Mouse (Mus musculus) neural tube, embryonic 15.5 days (tissue): ENCODE data around the gene Gbp6. TPM values are rescaled to one million over a fixed set of nuclear protein-coding genes. Genes with fewer than 3 reads are reported as not detected.
"Not testable (repeated sequence)": the region's sequence is repeated elsewhere in the genome, so short reads cannot be mapped to it uniquely, and the experiment has no call there.

Experiments
- ATAC-seq: fragments of 200-750 bp; cut with Nextera tagmentation; 2 replicates; pipeline ENCODE4 v1.8.0; 2017; ENCODE audit warnings: mild to moderate bottlenecking, moderate TSS enrichment, moderate library complexity; ENCODE audit not compliant: low FRiP score
- H3K27ac ChIP-seq: fragments of 300-500 bp; sonication (generic); replicated peaks from 2 replicates; pipeline ENCODE4 v1.5.1; 2015; ENCODE audit warnings: mild to moderate bottlenecking, inconsistent platforms
- H3K27me3 ChIP-seq: fragments of 300-500 bp; sonication (generic); replicated peaks from 2 replicates; pipeline ENCODE4 v1.6.1; 2015; ENCODE audit warnings: inconsistent platforms
- H3K36me3 ChIP-seq: fragments of 300-500 bp; sonication (generic); 2 replicates; pipeline ENCODE4 v1.6.1; 2015; ENCODE audit warnings: inconsistent platforms
- H3K4me1 ChIP-seq: fragments of 300-500 bp; sonication (generic); 2 replicates; pipeline ENCODE4 v1.6.1; 2015; ENCODE audit warnings: inconsistent platforms
- H3K4me2 ChIP-seq: fragments of 300-500 bp; sonication (generic); 2 replicates; pipeline ENCODE4 v1.6.1; 2015; ENCODE audit warnings: inconsistent platforms, mild to moderate bottlenecking, moderate library complexity
- H3K4me3 ChIP-seq: fragments of 300-500 bp; sonication (generic); replicated peaks from 2 replicates; pipeline ENCODE4 v1.5.1; 2015; ENCODE audit warnings: mild to moderate bottlenecking, inconsistent platforms
- H3K9ac ChIP-seq: fragments of 300-500 bp; sonication (generic); replicated peaks from 2 replicates; pipeline ENCODE4 v1.6.1; 2015; ENCODE audit warnings: mild to moderate bottlenecking, inconsistent platforms
- H3K9me3 ChIP-seq: fragments of 300-500 bp; sonication (generic); replicated peaks from 2 replicates; pipeline ENCODE4 v1.6.1; 2016; ENCODE audit warnings: inconsistent platforms
- WGBS: fragments of 180-500 bp; shearing (Covaris S2); methylation state at CpG from one replicate; pipeline ENCODE4 v1.1.7; 2015; ENCODE audit warnings: mixed read lengths; 5-methylcytosine and 5-hydroxymethylcytosine counted together
- polyA plus RNA-seq: library from polyadenylated mRNA; unstranded; fragments of >200 nt; fragmentation: Nextera tagmentation; extraction: Ambion mirVana; gene quantifications from 2 replicates; pipeline ENCODE4 v1.2.1, GENCODE M21; 2015

The Gbp6 gene
- 2.8 and 5.2 TPM in 2 replicates for polyA plus RNA-seq

DNA sequence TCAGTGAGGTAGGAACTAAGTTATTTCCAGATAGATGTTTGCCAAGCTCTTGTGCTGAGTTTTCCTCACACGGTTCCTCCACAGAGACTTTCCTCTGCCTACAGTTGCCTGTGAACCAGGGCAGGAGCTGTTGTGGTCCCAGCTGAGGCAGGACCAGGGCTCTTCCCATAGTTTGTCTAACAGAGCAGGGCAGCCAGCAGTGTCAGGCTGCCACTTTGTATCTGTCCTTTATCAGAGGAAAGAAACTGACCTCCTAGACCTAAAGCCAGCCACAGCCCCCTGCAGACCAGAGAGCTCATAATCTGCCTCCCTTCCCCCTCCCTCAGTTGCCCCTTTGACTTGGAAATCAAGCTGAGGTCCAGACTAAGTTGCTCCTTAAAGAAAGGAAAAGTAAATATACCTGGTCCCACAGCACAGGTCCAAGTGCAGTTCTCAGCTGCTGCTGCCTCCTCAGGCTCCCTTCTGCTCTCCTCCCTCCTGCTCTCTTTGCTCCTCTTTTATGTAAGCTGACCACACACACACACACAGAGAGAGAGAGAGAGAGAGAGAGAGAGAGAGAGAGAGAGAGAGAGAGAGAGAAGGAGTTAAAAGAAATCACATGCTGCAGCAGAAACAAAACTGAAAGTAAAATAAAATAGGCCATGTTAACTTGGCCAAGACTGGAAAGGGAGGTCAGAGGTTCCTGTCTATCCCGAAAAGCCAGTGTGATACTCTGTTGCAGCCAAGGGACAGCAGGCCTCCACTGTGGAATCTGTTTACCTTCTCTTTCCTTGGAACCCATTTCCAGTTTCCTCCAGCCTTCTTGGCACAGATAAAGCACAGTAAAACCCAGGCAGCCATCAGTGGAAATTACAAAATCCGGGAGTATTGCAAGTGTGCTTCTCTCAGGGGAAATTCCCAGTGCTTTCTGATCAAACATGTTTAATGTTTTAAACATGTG is at the start of gene Gbp6, which contains the start of gene Gm43302:
Gene Gbp6, minus strand, starts transcription at position 473 of the 940 bp plus-strand sequence.
Gene Gm43302, minus strand, starts transcription at position 470 of the 940 bp plus-strand sequence.
- not testable (repeated sequence) for H3K9ac ChIP-seq, H3K36me3 ChIP-seq, H3K4me2 ChIP-seq, H3K9me3 ChIP-seq, H3K4me3 ChIP-seq, H3K4me1 ChIP-seq, ATAC-seq, H3K27ac ChIP-seq, H3K27me3 ChIP-seq
- WGBS, result 44% methylated on average over 3 of the region's 3 CpGs

- H3K27me3 ChIP-seq, result no peaks in the 10 kb centered on the region
- H3K9me3 ChIP-seq, result no peaks in the 10 kb centered on the region
- H3K4me2 ChIP-seq, result no peak overlapping the region
- no peak for ATAC-seq
- H3K4me3 ChIP-seq, result no peak overlapping the region
- WGBS, result 85% methylated on average over 2 of the region's 2 CpGs
- H3K36me3 ChIP-seq, result no peaks in the 10 kb centered on the region
- H3K9ac ChIP-seq, result no peak overlapping the region
- H3K27ac ChIP-seq, result no peak overlapping the region
- no peaks in the 10 kb centered on the region for H3K4me1 ChIP-seq
These were observed 47.8 kb upstream of the Gbp6 start for GRCm38 (mm10) chr5:105341281-105341680.

DNA sequence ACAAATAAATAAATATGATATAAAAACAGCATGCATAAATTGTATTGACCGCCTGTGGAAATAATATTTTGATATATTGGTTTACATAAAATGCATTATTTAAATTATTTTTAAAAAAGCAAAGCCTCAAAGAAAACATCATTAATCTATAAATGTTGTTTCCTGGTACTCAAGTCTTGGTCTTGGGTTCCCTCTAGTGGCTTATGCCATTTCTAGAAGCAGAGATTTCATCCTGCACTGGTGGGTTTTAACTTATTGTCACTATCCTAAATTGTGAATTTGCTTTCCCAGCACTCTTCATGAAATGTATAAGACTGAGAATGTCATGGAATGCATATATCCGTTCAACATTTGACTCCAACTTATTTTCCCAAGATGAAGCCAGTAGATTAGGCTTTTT is 29.0 kb upstream of the Gbp6 start:
- no peaks in the 10 kb centered on the region for H3K36me3 ChIP-seq
- H3K27me3 ChIP-seq, result no peaks in the 10 kb centered on the region
- H3K27ac ChIP-seq, result no peak overlapping the region
- no peak overlapping the region for H3K4me3 ChIP-seq
- no peak overlapping the region for H3K9ac ChIP-seq
- H3K4me1 ChIP-seq, result no peaks in the 10 kb centered on the region
- 72% methylated on average over 2 of the region's 2 CpGs for WGBS
- H3K9me3 ChIP-seq, result no peaks in the 10 kb centered on the region
- no peak overlapping the region for H3K4me2 ChIP-seq
- ATAC-seq, result no peak

GRCm38 (mm10) chr5:105310941-105311340 is 17.4 kb upstream of the Gbp6 start:
- Histone ChIP-seq H3K27ac (no peak overlapping the region), H3K4me2 (no peak overlapping the region), H3K4me1 (no peaks in the 10 kb centered on the region), H3K9me3 (no peaks in the 10 kb centered on the region), H3K27me3 (no peaks in the 10 kb centered on the region), H3K9ac (no peak overlapping the region), H3K36me3 (no peaks in the 10 kb centered on the region), H3K4me3 (no peak overlapping the region)
- ATAC-seq, result no peak
- 78% methylated on average over 2 of the region's 2 CpGs for WGBS

GRCm38 (mm10) chr5:105309148-105309547 is 15.7 kb upstream of the Gbp6 start:
- H3K4me3 ChIP-seq, H3K9me3 ChIP-seq, H3K36me3 ChIP-seq, H3K27ac ChIP-seq, H3K9ac ChIP-seq, H3K27me3 ChIP-seq, ATAC-seq, H3K4me1 ChIP-seq, H3K4me2 ChIP-seq: not testable (repeated sequence)
- 71% methylated on average over 1 of the region's 1 CpGs for WGBS

DNA sequence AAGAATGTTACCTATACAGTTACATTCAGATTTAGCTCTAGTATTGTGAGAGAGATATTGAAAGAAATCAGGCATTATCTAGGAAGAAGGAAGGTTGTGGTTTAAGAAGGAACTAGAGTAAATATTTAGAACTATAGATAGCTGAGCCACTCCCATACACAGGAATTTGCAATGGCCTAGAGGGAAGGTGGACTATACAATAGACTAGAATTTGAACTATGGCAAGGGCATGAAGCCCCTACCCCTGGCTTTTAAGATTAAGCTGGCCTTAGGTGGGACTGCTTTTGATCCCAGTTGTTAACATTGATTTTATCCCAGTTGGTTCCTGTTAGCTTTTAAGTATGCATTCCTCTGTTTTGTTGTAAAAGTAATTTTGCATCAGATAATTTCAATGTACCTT is 13.4 kb upstream of the Gbp6 start:
- not testable (repeated sequence) for H3K27ac ChIP-seq, H3K36me3 ChIP-seq, H3K9ac ChIP-seq, H3K4me3 ChIP-seq, H3K4me2 ChIP-seq, H3K4me1 ChIP-seq, H3K9me3 ChIP-seq, ATAC-seq, H3K27me3 ChIP-seq

GRCm38 (mm10) chr5:105306159-105306581 is 12.7 kb upstream of the Gbp6 start:
- no peak overlapping the region for H3K27ac ChIP-seq
- H3K9me3 ChIP-seq, result no peaks in the 10 kb centered on the region
- no peak for ATAC-seq
- no peaks in the 10 kb centered on the region for H3K4me1 ChIP-seq
- H3K27me3 ChIP-seq, result no peaks in the 10 kb centered on the region
- no peak overlapping the region for H3K9ac ChIP-seq
- H3K4me3 ChIP-seq, result no peak overlapping the region
- no peaks in the 10 kb centered on the region for H3K36me3 ChIP-seq
- no peak overlapping the region for H3K4me2 ChIP-seq
- 91% methylated on average over 1 of the region's 1 CpGs for WGBS

GRCm38 (mm10) chr5:105305671-105306070 is 12.2 kb upstream of the Gbp6 start:
- H3K9me3 ChIP-seq, H3K4me1 ChIP-seq, ATAC-seq, H3K4me2 ChIP-seq, H3K9ac ChIP-seq, H3K36me3 ChIP-seq, H3K27me3 ChIP-seq, H3K27ac ChIP-seq, H3K4me3 ChIP-seq: not testable (repeated sequence)
- 85% methylated on average over 4 of the region's 4 CpGs for WGBS

GRCm38 (mm10) chr5:105301963-105302362 is 8.5 kb upstream of the Gbp6 start:
- H3K4me3 ChIP-seq, result no peak overlapping the region
- no peaks in the 10 kb centered on the region for H3K9me3 ChIP-seq
- H3K4me1 ChIP-seq, result no peaks in the 10 kb centered on the region
- 72% methylated on average over 4 of the region's 4 CpGs for WGBS
- no peak overlapping the region for H3K9ac ChIP-seq
- H3K27me3 ChIP-seq, result no peaks in the 10 kb centered on the region
- H3K36me3 ChIP-seq, result no peaks in the 10 kb centered on the region
- H3K27ac ChIP-seq, result no peak overlapping the region
- H3K4me2 ChIP-seq, result no peak overlapping the region
- ATAC-seq, result no peak

DNA sequence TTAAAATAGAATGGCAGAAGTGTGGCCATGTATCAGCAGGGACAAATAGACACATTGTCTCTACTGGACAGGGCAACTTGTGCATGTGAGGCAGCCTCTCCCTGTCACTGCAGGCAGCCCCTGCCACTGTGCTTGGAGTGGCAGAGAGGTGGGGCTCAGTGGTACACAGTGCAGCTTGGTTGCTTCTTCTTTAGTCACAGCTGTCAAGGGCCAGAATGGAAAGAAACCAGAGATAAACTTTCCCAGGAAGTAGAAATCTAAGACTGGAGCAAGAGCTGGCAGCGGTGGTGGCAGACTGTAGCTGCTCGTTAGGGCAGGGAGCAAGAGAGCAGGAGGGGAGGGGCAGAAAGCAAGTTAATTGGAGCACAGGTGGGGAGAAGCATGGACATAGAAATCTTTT is 8.0 kb upstream of the Gbp6 start:
- no peak overlapping the region for H3K9ac ChIP-seq
- ATAC-seq, result no peak
- H3K4me3 ChIP-seq, result no peak overlapping the region
- no peak overlapping the region for H3K27ac ChIP-seq
- 39% methylated on average over 2 of the region's 2 CpGs for WGBS
- H3K36me3 ChIP-seq, result no peaks in the 10 kb centered on the region
- no peaks in the 10 kb centered on the region for H3K4me1 ChIP-seq
- H3K9me3 ChIP-seq, result no peaks in the 10 kb centered on the region
- no peaks in the 10 kb centered on the region for H3K27me3 ChIP-seq
- H3K4me2 ChIP-seq, result no peak overlapping the region

- Histone ChIP-seq H3K27me3 (no peaks in the 10 kb centered on the region), H3K9ac (no peak overlapping the region), H3K36me3 (no peaks in the 10 kb centered on the region), H3K4me3 (no peak overlapping the region), H3K4me1 (peaks cover 4% of the 10 kb centered on the region; the same call in 1 of the 2 replicates), H3K4me2 (no peak overlapping the region), H3K27ac (no peak overlapping the region), H3K9me3 (no peaks in the 10 kb centered on the region)
- 79% methylated on average over 3 of the region's 3 CpGs for WGBS
- no peak for ATAC-seq
These were observed 2.2 kb upstream of the Gbp6 start for GRCm38 (mm10) chr5:105295746-105296145.

DNA sequence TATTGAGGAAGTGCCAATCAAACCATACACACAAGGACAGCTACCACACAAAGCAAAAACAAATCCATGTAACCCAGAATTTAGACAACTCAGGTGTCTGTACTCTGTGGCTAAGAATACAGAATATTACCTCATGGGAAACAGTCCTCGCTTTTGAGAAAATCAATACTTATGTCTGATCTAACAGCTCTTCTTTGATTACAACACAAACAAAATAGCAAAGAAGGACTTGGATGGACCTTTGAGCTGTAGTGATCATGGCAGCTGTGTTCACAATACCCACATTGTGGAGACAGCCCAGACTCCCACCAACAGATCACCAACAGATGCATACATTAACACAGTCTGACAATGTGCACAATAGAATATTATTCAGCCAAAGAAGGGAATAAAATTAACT is 1.0 kb downstream of the Gbp6 start:
- Histone ChIP-seq H3K4me1 (peaks cover 4% of the 10 kb centered on the region; the same call in 1 of the 2 replicates), H3K27ac (no peak overlapping the region), H3K36me3 (no peaks in the 10 kb centered on the region), H3K27me3 (no peaks in the 10 kb centered on the region), H3K9ac (no peak overlapping the region), H3K9me3 (no peaks in the 10 kb centered on the region), H3K4me3 (no peak overlapping the region), H3K4me2 (no peak overlapping the region)
- WGBS, result 89% methylated on average over 1 of the region's 1 CpGs
- no peak for ATAC-seq
